Mouse (Mus musculus) ES-E14 (cell line): ENCODE results near the gene Ddx50.
"Not testable (repeated sequence)": the region's sequence is repeated elsewhere in the genome, so short reads cannot be mapped to it uniquely, and the experiment has no call there.

ENCODE experiments used
- CHD2 ChIP-seq: IDR thresholded peaks from 2 replicates; pipeline ENCODE4 v1.6.1; 2014; ENCODE audit warnings: mild to moderate bottlenecking, low read depth, low read length, inconsistent platforms
- HCFC1 ChIP-seq: IDR thresholded peaks from 2 replicates; pipeline ENCODE4 v1.6.1; 2012; ENCODE audit warnings: low read length, inconsistent platforms, borderline replicate concordance; ENCODE audit not compliant: insufficient read depth
- ZC3H11A ChIP-seq: IDR thresholded peaks from 2 replicates; pipeline ENCODE4 v1.6.1; 2012; ENCODE audit warnings: low read depth, mild to moderate bottlenecking, inconsistent platforms, low read length, borderline replicate concordance

GRCm38 (mm10) chr10:62579129-62579528 is 71.9 kb downstream of the Ddx50 start:
- TF ChIP-seq CHD2, HCFC1, ZC3H11A: not testable (repeated sequence)
